Mouse (Mus musculus) c-Kit-positive CD71-positive TER-119-positive erythroid progenitor cells, embryonic 14.5 days (primary cell): Measurements from ENCODE around the gene Hip1r.
"Not testable (repeated sequence)": the region's sequence is repeated elsewhere in the genome, so short reads cannot be mapped to it uniquely, and the experiment has no call there.

Source experiments
- DNase-seq: peaks from one replicate; pipeline ENCODE4 v3.0.0-alpha.2; 2013; ENCODE audit warnings: low spot score

Hip1r gene

GRCm38 (mm10) chr5:124039602-124040001, 66.2 kb downstream of the Hip1r start:
- no peak for DNase-seq

DNA sequence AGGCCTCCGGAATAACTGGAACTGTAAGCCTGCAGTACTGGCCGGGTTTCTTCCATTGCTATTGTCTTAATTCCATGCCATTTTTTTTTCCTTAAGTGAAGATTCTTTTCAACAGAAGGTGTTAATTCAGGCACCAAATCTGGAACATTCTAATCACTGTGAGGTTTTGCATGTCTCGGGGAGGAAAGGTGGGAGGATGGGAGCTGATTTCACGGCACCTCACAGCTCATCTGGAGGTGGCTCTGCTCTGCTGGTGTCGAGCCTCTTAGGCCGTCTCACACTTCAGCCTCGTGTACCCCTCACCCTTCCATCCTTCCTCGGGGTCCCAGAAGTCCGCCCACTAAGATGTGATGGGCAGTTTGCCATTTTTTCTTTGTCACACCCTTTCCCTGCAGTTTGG, 67.7 kb downstream of the Hip1r start:
- DNase-seq, result no peak

DNA sequence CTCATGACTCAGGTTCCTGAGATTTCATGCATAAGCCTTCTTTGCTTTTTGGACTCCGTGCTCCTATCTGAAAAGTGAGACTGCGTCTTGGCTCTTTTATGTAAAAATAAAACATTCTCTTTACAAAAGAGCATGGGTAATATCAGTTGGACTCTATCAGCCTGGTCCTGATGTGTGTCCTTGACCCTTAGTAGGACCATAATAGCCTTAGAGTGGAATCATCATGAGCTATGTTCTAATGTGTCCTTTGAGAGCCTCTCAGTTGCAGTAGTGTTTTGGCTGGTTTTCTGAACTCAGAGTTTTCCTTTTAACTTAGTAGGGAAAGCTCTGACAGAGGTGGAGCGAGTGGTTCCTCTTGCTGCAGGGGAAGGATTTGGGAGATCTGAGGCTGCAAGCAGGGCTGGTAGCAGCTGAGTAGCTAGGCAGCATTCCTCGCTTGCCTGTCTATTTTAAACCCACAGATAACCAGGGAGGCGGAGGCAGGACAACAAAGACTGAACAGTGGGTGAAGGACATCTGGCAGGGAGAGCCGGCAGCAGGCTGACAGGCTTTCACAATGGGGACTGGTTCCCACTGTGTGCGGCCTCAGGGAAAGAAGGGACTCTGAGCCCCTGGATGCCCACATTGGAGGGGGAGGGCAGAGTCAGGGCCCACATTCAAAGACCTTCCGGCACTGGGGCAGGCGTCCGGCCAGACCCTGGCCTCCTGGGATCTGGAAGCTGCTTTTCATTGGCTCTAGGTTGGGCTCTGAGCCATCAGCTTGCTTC, 70.0 kb downstream of the Hip1r start:
- DNase-seq, result no peak

- no peak for DNase-seq
These were observed 70.6 kb downstream of the Hip1r start for GRCm38 (mm10) chr5:124043999-124044398.

DNA sequence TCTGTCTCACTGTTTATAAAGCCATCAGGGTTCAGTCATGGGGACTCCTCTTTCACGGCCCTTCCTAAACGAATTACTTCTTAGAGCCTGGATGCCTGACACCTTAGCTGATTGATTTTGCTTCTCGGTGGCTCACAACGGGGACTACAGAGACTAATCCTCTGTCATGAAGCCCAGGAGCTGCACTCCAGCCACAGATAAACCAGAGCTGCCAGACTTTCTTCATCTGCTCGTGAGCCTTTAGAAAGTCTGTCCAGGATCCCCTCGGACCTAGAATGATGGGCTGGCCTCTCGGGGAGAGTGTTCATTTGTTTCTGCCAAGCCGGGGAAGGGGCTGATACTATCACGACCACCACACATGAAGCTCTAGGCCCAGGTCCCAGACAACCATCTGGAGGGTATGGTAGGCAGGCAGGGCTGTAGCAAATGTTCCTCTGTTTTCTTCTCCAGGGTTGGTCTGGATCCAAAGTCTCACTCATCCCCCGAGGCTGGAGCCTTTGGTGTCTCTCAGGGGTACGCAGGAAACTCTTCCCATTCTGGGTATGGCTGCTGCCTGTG, 72.1 kb downstream of the Hip1r start:
- DNase-seq, result no peak

DNA sequence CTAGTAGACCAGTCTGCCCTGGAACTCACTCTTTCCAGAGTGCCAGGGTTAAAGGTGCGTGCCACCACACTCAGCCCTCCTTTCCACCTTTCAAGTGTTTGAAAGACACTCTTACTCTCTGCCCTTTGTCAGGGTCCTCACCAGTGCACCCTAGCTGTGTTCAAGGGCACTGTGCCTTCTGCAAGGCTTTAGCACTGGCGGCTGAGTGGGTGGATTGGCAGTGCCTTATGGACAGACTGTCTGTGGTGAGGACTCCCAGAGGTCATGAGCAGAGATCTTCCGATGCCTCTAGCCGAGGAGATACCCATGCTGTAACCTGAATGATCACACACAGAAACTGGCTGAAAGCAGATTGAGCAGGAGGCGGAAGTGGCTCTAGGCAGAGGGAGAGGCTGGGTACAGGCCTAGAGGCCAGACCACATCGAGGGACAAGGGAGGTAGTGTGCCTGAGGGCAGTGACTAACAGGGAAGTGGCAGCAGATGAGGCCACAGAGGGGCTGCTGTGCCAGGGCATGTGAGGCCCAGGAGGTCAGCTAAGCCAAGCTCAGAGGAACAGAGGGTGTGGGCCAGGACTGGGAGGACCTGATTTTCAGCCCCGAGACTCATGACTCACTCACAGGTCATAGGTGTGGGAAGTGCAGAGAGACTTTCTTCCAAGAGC, 73.4 kb downstream of the Hip1r start:
- no peak for DNase-seq

DNA sequence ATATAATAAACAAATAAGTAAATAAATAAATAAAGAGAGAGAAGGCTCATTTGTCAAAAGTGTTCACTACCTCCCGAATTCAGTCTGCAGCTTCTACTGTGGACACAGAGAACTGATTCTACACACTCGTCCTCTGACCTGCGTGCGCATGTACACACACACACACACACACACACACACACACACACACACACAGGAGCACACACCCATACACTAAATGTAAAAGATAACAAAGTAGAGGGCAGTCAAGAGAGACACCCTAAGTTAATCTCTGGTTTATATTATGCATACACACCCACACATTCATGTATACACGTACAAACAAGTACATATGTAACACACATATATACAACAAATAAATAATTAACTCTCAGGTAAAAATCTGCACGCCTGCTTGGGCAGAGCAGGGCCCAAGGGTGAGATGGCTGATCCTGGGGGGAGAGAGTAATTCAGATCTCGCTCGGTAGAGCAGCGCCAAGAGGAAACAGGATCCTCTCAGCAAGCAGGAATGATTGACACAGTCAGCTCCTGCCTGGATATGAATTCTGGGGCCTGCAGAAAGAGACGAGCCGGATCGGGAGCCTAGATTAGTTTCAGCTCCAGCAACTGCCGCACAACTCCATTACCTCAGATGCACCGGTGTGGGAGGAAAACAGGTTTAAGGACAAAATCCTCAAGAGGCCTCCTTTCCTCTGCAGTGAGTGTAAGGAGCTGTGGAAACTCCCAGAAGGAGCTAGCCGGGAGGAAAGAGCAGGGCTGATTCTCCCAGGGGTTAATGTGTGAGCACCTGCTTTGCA, 76.0 kb downstream of the Hip1r start:
- no peak for DNase-seq

- no peak for DNase-seq
These were observed 76.9 kb downstream of the Hip1r start for GRCm38 (mm10) chr5:124050095-124051050.

DNA sequence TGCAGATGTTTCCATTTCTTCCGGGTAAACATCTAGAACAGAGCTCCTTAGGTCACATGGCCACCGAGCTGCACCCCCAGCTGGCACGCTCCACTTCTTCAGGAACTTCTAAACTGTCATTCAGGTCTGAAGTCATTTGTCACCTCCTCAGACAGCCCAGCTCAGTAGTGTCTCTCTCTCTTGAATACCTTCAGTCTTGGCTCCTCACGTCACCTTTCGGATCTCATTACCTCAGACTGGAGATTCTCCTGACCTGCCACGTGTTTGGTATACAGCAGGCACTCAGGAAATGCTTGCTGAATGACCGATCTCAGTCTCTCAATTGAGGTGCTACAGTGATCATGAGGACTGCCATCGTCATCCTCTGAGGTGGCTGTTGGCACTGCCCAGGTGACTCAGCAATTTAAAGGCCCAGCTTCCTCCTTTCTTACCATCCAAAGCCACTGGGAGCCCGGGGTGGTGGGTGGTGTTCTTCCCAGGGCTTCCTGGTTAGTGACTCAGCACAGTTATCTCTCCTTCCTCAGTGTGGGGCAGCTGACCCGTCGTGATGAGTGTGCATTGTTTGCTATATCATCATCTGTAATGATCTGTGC, 78.6 kb downstream of the Hip1r start:
- DNase-seq, result peak; percentile 90

DNA sequence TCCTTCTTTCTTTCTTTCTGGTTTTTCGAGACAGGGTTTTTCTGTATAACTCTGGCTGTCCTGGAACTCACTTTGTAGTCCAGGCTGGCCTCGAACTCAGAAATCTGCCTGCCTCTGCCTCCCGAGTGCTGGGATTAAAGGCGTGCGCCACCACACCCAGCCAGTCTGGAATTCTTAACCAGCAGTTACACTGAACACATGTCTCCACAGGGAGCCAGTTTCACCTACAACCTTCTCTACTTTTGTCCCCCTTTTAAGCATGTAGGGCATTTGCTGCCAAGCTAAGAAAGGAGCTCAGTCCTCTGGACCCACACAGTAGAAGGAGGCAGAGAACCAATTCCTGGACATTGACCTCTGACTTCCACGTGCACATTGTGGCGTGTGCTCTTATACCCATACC, 79.2 kb downstream of the Hip1r start:
- DNase-seq, result not testable (repeated sequence)
